Comparison of ENCODE assay signal across 17 mouse cellular contexts in the genomic region with DNA sequence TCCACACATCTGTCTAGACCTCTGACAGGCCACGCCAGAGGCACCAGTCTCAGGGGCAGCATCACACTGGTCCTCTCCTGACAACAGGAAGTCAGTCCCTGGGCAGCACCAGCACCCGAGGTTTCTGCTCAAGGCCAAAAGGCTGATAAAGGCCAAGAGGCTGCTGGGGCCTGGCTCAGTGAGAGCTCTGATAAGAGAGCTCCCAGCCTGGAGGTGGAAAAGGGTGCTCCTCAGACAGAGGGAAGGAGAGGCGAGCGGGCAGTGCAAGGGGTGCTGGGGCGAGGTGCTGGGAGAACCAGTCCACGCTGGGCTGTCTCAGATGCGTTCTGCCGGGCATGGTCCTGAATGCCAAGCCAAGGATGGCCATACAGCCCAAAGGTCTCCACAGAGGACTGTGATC. TPM values are rescaled to one million over a fixed set of nuclear protein-coding genes. Genes with fewer than 3 reads are reported as not detected.
A peak's percentile ranks its signal among the peaks of the same experiment; 100 is the strongest.
DNase-seq lines count a peak whose midpoint lies in the region; ATAC-seq lines count a peak whose summit lies in the region.
"Had no signal": no experiment of that assay in that cellular context is flagged by ENCODE, and none has a peak within 500 bp of the region (broad histone marks: within the 10 kb centered on the region; RNA-seq: fewer than 3 reads in every experiment).

No protein-coding gene starts in this region.

- peak; percentile 35 for DNase-seq in adrenal gland, postnatal 10 days
- no peak for DNase-seq in adrenal gland, adult 8-10 months
- peak; percentile 75 for DNase-seq in ovary, adult 18-20 months (ENCODE audit: low spot score)
- DNase-seq in ovary, postnatal 10 days (ENCODE audit: low spot score) = no peak
- DNase-seq in liver = peak; percentile 92
- DNase-seq in spleen, postnatal 36 days (ENCODE audit: low spot score in 2 of 2) = peak; percentile 62 to 72
- no peak for DNase-seq in layer of hippocampus, adult 8-10 months (ENCODE audit: low spot score in 2 of 2)
- DNase-seq: cerebellum, adult 11 months; embryo, embryonic 11 days; kidney, adult 9 months; lung, postnatal 36 days; right cerebral cortex, postnatal 4 days; thymus, postnatal 25 days had no signal

- ATAC-seq in inflammation-experienced regulatory T-cells, adult 6 months = no peak
- ATAC-seq: activated CD4-positive, CD25-positive, alpha-beta regulatory T cell, adult 4 months had no signal

RNA-seq across cellular contexts. Expression of gene Rexo1, which starts 7.8 kb away (rescaled TPM):
- 10 to 100 TPM; 31.9 to 44.5 TPM for total RNA-seq in adrenal gland, postnatal 10 days (2021)
- 10 to 100 TPM; 54.2 to 60.1 (median 57.0) TPM for total RNA-seq in adrenal gland, adult 8-10 months (2022)
- total RNA-seq in layer of hippocampus, adult 8-10 months (2022) = 10 to 100 TPM; 45.3 to 53.2 (median 49.5) TPM
- 10 to 100 TPM; 11.3 to 18.6 (median 14.9) TPM for polyA plus RNA-seq in inflammation-experienced regulatory T-cells, adult 6 months (2017; shearing (Covaris generic))

RNA-seq across cellular contexts. Expression of gene Atp8b3, which starts 14.7 kb away (rescaled TPM):
- total RNA-seq in adrenal gland, postnatal 10 days (2021) = under 1 TPM; 0.27 to 0.36 TPM
- total RNA-seq in adrenal gland, adult 8-10 months (2022) = 1 to 10 TPM; 1.2 to 3.0 (median 1.9) TPM
- 1 to 10 TPM in 1 of 4 experiments, under 1 TPM in 3; 0.11 to 1.2 (median 0.17) TPM for total RNA-seq in layer of hippocampus, adult 8-10 months (2022)
- polyA plus RNA-seq in inflammation-experienced regulatory T-cells, adult 6 months (2017; shearing (Covaris generic)) = not detected
- total RNA-seq: gastrocnemius, adult 8-10 months; hematopoietic stem cell, adult 5-6 weeks had no signal
- polyA plus RNA-seq: activated CD4-positive, CD25-positive, alpha-beta regulatory T cell, adult 4 months had no signal

RNA-seq across cellular contexts. Expression of gene Klf16, which starts 23.5 kb away (rescaled TPM):
- 10 to 100 TPM; 12.4 to 14.1 TPM for total RNA-seq in adrenal gland, postnatal 10 days (2021)
- 10 to 100 TPM; 12.7 to 15.4 (median 14.6) TPM for total RNA-seq in adrenal gland, adult 8-10 months (2022)
- total RNA-seq in layer of hippocampus, adult 8-10 months (2022) = 10 to 100 TPM; 47.5 to 51.9 (median 49.3) TPM
- polyA plus RNA-seq in inflammation-experienced regulatory T-cells, adult 6 months (2017; shearing (Covaris generic)) = 1 to 10 TPM; 6.3 to 7.1 (median 6.8) TPM

RNA-seq across cellular contexts. Expression of gene Abhd17a, which starts 36.6 kb away (rescaled TPM):
- total RNA-seq in adrenal gland, postnatal 10 days (2021) = 100 to 1,000 TPM; 108 to 113 TPM
- total RNA-seq in adrenal gland, adult 8-10 months (2022) = 100 to 1,000 TPM in 1 of 4 experiments, 10 to 100 TPM in 3; 97.0 to 101 (median 97.8) TPM
- 100 to 1,000 TPM; 144 to 155 (median 147) TPM for total RNA-seq in layer of hippocampus, adult 8-10 months (2022)
- polyA plus RNA-seq in inflammation-experienced regulatory T-cells, adult 6 months (2017; shearing (Covaris generic)) = 10 to 100 TPM in 2 of 3 experiments, 1 to 10 TPM in 1; 8.6 to 12.0 (median 11.4) TPM

RNA-seq across cellular contexts. Expression of gene Scamp4, which starts 49.1 kb away (rescaled TPM):
- total RNA-seq in adrenal gland, postnatal 10 days (2021) = 10 to 100 TPM; 41.8 to 42.3 TPM
- 10 to 100 TPM; 58.7 to 79.9 (median 70.3) TPM for total RNA-seq in adrenal gland, adult 8-10 months (2022)
- 10 to 100 TPM; 39.3 to 58.6 (median 42.8) TPM for total RNA-seq in layer of hippocampus, adult 8-10 months (2022)
- polyA plus RNA-seq in inflammation-experienced regulatory T-cells, adult 6 months (2017; shearing (Covaris generic)) = 100 to 1,000 TPM in 2 of 3 experiments, 10 to 100 TPM in 1; 96.2 to 110 (median 108) TPM

Comparison
In these comparisons a context has a peak if more than half of its experiments do, and no peak if none do; other contexts are left out.
1. DNase-seq: peak in adrenal gland, postnatal 10 days (single experiment), ovary, adult 18-20 months (single experiment), liver (single experiment) and spleen, postnatal 36 days (2 of 2); none in adrenal gland, adult 8-10 months (single experiment), ovary, postnatal 10 days (single experiment) and layer of hippocampus, adult 8-10 months (0 of 2).